8 mouse cellular contexts compared by ENCODE assay signal in genomic region chr2:90678256-90679060, GRCm38 (mm10). TPM values are rescaled to one million over a fixed set of nuclear protein-coding genes. Genes with fewer than 3 reads are reported as not detected.
DNase-seq lines count a peak whose midpoint lies in the region; ATAC-seq lines count a peak whose summit lies in the region.

No protein-coding gene starts in this region.

- no peaks in the 10 kb centered on the region for H3K4me1 ChIP-seq in embryonic facial prominence, embryonic 11.5 days (ENCODE audit: control insufficient read depth, insufficient read depth, low read length)
- H3K4me1 ChIP-seq in midbrain, embryonic 13.5 days (replicated peaks): peaks cover 23% of the 10 kb centered on the region

- peak; percentile 32; the same call in 1 of the 2 replicates for ATAC-seq in embryonic facial prominence, embryonic 11.5 days (replicated peaks; ENCODE audit: insufficient number of reproducible peaks, low FRiP score, low TSS enrichment, low read depth)
- peak; percentile 8 for ATAC-seq in inflammation-experienced regulatory T-cells, adult 6 months
- peak; percentile 62 for ATAC-seq in midbrain, embryonic 13.5 days

- peak; percentile 9 for DNase-seq in layer of hippocampus, adult 11-12 months (ENCODE audit: low spot score)
- DNase-seq in layer of hippocampus, postnatal 14 days (ENCODE audit: low spot score in 2 of 2): no peak
- DNase-seq in MEL-GATA-1-ER (ENCODE audit: extremely low read depth, low read depth): peak; percentile 40
- DNase-seq in embryonic facial prominence, embryonic 11.5 days (ENCODE audit: low spot score): peak; percentile 11
- no peak for DNase-seq in right cerebral cortex, postnatal 14 days
- no peak for DNase-seq in adrenal gland, adult 8-10 months

- no peaks in the 10 kb centered on the region for H3K9me3 ChIP-seq in embryonic facial prominence, embryonic 11.5 days (replicated peaks; ENCODE audit: control insufficient read depth, low read length)
- no peaks in the 10 kb centered on the region for H3K9me3 ChIP-seq in midbrain, embryonic 13.5 days

- 31% methylated on average over 26 of the region's 26 CpGs for WGBS in embryonic facial prominence, embryonic 11.5 days
- 31% methylated on average over 26 of the region's 26 CpGs for WGBS in midbrain, embryonic 13.5 days

- peak overlapping the region; percentile 29 for H3K4me2 ChIP-seq in embryonic facial prominence, embryonic 11.5 days (ENCODE audit: low read depth, low read length)
- peak overlapping the region; percentile 95 for H3K4me2 ChIP-seq in midbrain, embryonic 13.5 days (replicated peaks)

- peak overlapping the region; percentile 79 for H3K4me3 ChIP-seq in embryonic facial prominence, embryonic 11.5 days (ENCODE audit: low read depth, low read length)
- H3K4me3 ChIP-seq in midbrain, embryonic 13.5 days (replicated peaks): peak overlapping the region; percentile 90

- peak overlapping the region; percentile 77 for H3K27ac ChIP-seq in embryonic facial prominence, embryonic 11.5 days (replicated peaks; ENCODE audit: low read depth, low read length)
- H3K27ac ChIP-seq in midbrain, embryonic 13.5 days: peak overlapping the region; percentile 95

- H3K9ac ChIP-seq in embryonic facial prominence, embryonic 11.5 days (replicated peaks; ENCODE audit: low read length): peak overlapping the region; percentile 64
- peak overlapping the region; percentile 86 for H3K9ac ChIP-seq in midbrain, embryonic 13.5 days (replicated peaks)

- H3K36me3 ChIP-seq in embryonic facial prominence, embryonic 11.5 days (replicated peaks; ENCODE audit: control insufficient read depth, insufficient read depth, low read depth, low read length): no peaks in the 10 kb centered on the region
- peaks cover 10% of the 10 kb centered on the region; the same call in 1 of the 2 replicates for H3K36me3 ChIP-seq in midbrain, embryonic 13.5 days

- no peaks in the 10 kb centered on the region for H3K27me3 ChIP-seq in embryonic facial prominence, embryonic 11.5 days (ENCODE audit: control insufficient read depth, insufficient read depth, low read length)
- no peaks in the 10 kb centered on the region for H3K27me3 ChIP-seq in midbrain, embryonic 13.5 days

RNA-seq across cellular contexts. Expression of gene Nup160, which starts 1.4 kb away (rescaled TPM):
- 10 to 100 TPM; 19.8 to 20.4 TPM for total RNA-seq in layer of hippocampus, postnatal 14 days (2021)
- 69.9 and 74.3 TPM in 2 replicates for polyA plus RNA-seq in embryonic facial prominence, embryonic 11.5 days (2014; fragmentation: Nextera tagmentation; extraction: Ambion mirVana)
- polyA plus RNA-seq in inflammation-experienced regulatory T-cells, adult 6 months (2017; shearing (Covaris generic)): 10 to 100 TPM; 26.4 to 31.6 (median 30.5) TPM
- polyA plus RNA-seq in midbrain, embryonic 13.5 days (2015; fragmentation: Nextera tagmentation; extraction: Ambion mirVana): 26.8 and 28.8 TPM in 2 replicates
- total RNA-seq in adrenal gland, adult 8-10 months (2022): 10 to 100 TPM; 19.8 to 33.5 (median 23.4) TPM

Comparison
In these comparisons a context has a peak if more than half of its experiments do, and no peak if none do; other contexts are left out.
1. DNase-seq: peak in layer of hippocampus, adult 11-12 months (single experiment), MEL-GATA-1-ER (single experiment) and embryonic facial prominence, embryonic 11.5 days (single experiment); none in layer of hippocampus, postnatal 14 days (0 of 2), right cerebral cortex, postnatal 14 days (single experiment) and adrenal gland, adult 8-10 months (single experiment).
2. ATAC-seq: peak in every context shown above with its lines; median percentile 62 in midbrain, embryonic 13.5 days; 32 in embryonic facial prominence, embryonic 11.5 days; 8 in inflammation-experienced regulatory T-cells, adult 6 months.